Mouse (Mus musculus) hindbrain, embryonic 15.5 days (tissue): ENCODE measurements around the gene Olfr1301. TPM values are rescaled to one million over a fixed set of nuclear protein-coding genes. Genes with fewer than 3 reads are reported as not detected.

ENCODE experiments used
- ATAC-seq: fragments of 200-750 bp; cut with Nextera tagmentation; 2 replicates; pipeline ENCODE4 v1.8.0; 2017; ENCODE audit warnings: low read depth, moderate number of reproducible peaks, moderate TSS enrichment; ENCODE audit not compliant: low FRiP score
- H3K27ac ChIP-seq: fragments of 300-500 bp; sonication (generic); replicated peaks from 2 replicates; pipeline ENCODE4 v1.5.1; 2015; ENCODE audit warnings: mild to moderate bottlenecking, inconsistent platforms
- H3K27me3 ChIP-seq: fragments of 300-500 bp; sonication (generic); 2 replicates; pipeline ENCODE4 v1.6.1; 2015; ENCODE audit warnings: control low read depth, inconsistent platforms
- H3K36me3 ChIP-seq: fragments of 300-500 bp; sonication (generic); 2 replicates; pipeline ENCODE4 v1.6.1; 2015; ENCODE audit warnings: control low read depth, inconsistent platforms
- H3K4me1 ChIP-seq: fragments of 300-500 bp; sonication (generic); replicated peaks from 2 replicates; pipeline ENCODE4 v1.6.1; 2015; ENCODE audit warnings: control low read depth, inconsistent platforms
- H3K4me2 ChIP-seq: fragments of 300-500 bp; sonication (generic); 2 replicates; pipeline ENCODE4 v1.6.1; 2015; ENCODE audit warnings: moderate library complexity, mild to moderate bottlenecking, inconsistent platforms
- H3K4me3 ChIP-seq: fragments of 300-500 bp; sonication (generic); 2 replicates; pipeline ENCODE4 v1.5.1; 2015; ENCODE audit warnings: mild to moderate bottlenecking, inconsistent platforms
- H3K9ac ChIP-seq: fragments of 300-500 bp; sonication (generic); 2 replicates; pipeline ENCODE4 v1.6.1; 2015; ENCODE audit warnings: inconsistent platforms
- H3K9me3 ChIP-seq: fragments of 300-500 bp; sonication (generic); 2 replicates; pipeline ENCODE4 v1.6.1; 2016; ENCODE audit warnings: control low read depth, inconsistent platforms
- WGBS: fragments of 180-500 bp; shearing (Covaris S2); methylation state at CpG from one replicate; pipeline ENCODE4 v1.1.7; 2015; 5-methylcytosine and 5-hydroxymethylcytosine counted together
- polyA plus RNA-seq: library from polyadenylated mRNA; unstranded; fragments of >200 nt; fragmentation: Nextera tagmentation; extraction: Ambion mirVana; gene quantifications from 2 replicates; pipeline ENCODE4 v1.2.1, GENCODE M21; 2015

Gene Olfr1301
- polyA plus RNA-seq, result not detected in 2 replicates

DNA sequence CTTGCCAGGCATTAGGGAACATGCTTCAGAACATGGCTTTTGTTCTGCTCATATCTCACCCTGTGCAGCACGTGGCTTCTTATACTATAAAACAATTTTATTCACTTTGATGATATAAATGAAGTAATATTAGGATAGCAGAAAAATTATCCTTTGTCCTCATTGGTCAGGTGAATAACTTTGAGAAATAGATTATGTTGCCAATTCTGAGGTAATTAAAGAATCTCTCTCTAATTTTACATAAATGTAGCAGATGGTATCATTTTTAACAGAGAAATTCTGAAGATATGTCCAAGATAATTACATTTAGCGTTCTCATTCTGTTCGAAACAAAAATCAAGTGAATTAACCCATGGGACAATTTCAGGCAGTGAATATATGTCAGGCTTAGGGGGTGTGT lies at the start of gene Olfr1301:
TSS of gene Olfr1301 (plus strand) at position 301 of the 400 bp plus-strand sequence.
- Histone ChIP-seq H3K9me3 (no peaks in the 10 kb centered on the region), H3K9ac (no peak within 1 kb of the TSS), H3K4me3 (no peak within 1 kb of the TSS), H3K27ac (no peak within 1 kb of the TSS), H3K4me2 (no peak within 1 kb of the TSS), H3K36me3 (no peaks in the 10 kb centered on the region), H3K27me3 (no peaks in the 10 kb centered on the region), H3K4me1 (no peaks in the 10 kb centered on the region)
- WGBS, result 85% methylated on average over 3 of the region's 3 CpGs
- no peak for ATAC-seq

DNA sequence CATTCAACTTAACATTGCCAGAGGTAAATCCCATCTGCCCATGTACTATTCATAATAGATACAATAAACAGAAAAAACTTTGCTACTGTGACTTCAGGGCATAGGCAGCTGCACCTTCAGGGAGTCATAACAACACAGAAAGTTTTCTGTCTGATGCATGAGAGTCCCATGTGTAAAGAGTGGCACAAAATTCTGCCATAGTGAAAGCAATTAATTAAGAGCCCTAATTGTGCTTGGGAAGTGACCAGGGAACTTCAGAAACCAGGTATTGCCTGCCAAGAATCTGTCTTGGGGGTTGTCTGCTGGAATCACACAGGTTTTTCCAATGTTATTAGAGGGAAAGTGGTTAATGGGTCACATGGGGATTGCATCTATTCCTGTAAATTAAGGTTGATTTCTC lies 24.1 kb upstream of the Olfr1301 start:
- H3K9me3 ChIP-seq, result no peaks in the 10 kb centered on the region
- H3K4me2 ChIP-seq, result no peak overlapping the region
- no peaks in the 10 kb centered on the region for H3K27me3 ChIP-seq
- no peaks in the 10 kb centered on the region for H3K4me1 ChIP-seq
- no peak for ATAC-seq
- H3K36me3 ChIP-seq, result no peaks in the 10 kb centered on the region
- no peak overlapping the region for H3K27ac ChIP-seq
- no peak overlapping the region for H3K9ac ChIP-seq
- H3K4me3 ChIP-seq, result no peak overlapping the region

- Histone ChIP-seq H3K4me1 (no peaks in the 10 kb centered on the region), H3K4me3 (no peak within 1 kb of the TSS), H3K9ac (no peak within 1 kb of the TSS), H3K27me3 (no peaks in the 10 kb centered on the region), H3K36me3 (no peaks in the 10 kb centered on the region), H3K4me2 (no peak within 1 kb of the TSS), H3K9me3 (no peaks in the 10 kb centered on the region), H3K27ac (no peak within 1 kb of the TSS)
- 79% methylated on average over 2 of the region's 2 CpGs for WGBS
- no peak for ATAC-seq
These were observed 26.3 kb downstream of the Olfr1301 start, which contains the start of gene Olfr1302 for GRCm38 (mm10) chr2:111777129-111777528. Gene Olfr1302, plus strand, starts transcription at chr2:111777429.

Other genes starting within 250 kb of the Olfr1301 start
- gene Olfr1293-ps, start 225.8 kb upstream of the Olfr1301 start, polyA plus RNA-seq, result not detected in 2 replicates
- gene Olfr1294, start 210.7 kb upstream of the Olfr1301 start, polyA plus RNA-seq, result not detected in 2 replicates
- not detected in 2 replicates for gene Olfr1295, start 181.3 kb upstream of the Olfr1301 start, polyA plus RNA-seq
- not detected in 2 replicates for gene Olfr1297, start 124.5 kb upstream of the Olfr1301 start, polyA plus RNA-seq
- not detected in 2 replicates for gene Olfr1298, start 101.8 kb upstream of the Olfr1301 start, polyA plus RNA-seq
- not detected in 2 replicates for gene Olfr1299, start 89.6 kb upstream of the Olfr1301 start, polyA plus RNA-seq
- not detected in 2 replicates for gene Olfr1302, start 26.4 kb downstream of the Olfr1301 start, polyA plus RNA-seq
- gene Olfr1303, start 69.3 kb downstream of the Olfr1301 start, polyA plus RNA-seq, result not detected in 2 replicates
- not detected in 2 replicates for gene Olfr1305, start 126.1 kb downstream of the Olfr1301 start, polyA plus RNA-seq
- gene Olfr1306, start 165.3 kb downstream of the Olfr1301 start, polyA plus RNA-seq, result not detected in 2 replicates
- 0.01 TPM in 1 of 2 replicates, not detected in the other for gene Olfr1307, start 198.4 kb downstream of the Olfr1301 start, polyA plus RNA-seq
- gene Olfr1308, start 213.9 kb downstream of the Olfr1301 start, polyA plus RNA-seq, result not detected in 2 replicates
- gene Olfr1309, start 239.3 kb downstream of the Olfr1301 start, polyA plus RNA-seq, result not detected in 2 replicates